Mouse (Mus musculus) cortical plate, adult 2 months (tissue): Measurements from ENCODE around the gene Gm4869.

Experiments used
- CTCF ChIP-seq: fragments of 200-500 bp; IDR thresholded peaks from 2 replicates; pipeline ENCODE4 v1.5.1; 2011; ENCODE audit warnings: mild to moderate bottlenecking, control low read depth, low read length; ENCODE audit not compliant: insufficient read depth; ENCODE audit errors: extremely low read depth
- POLR2A ChIP-seq: fragments of 200-500 bp; IDR thresholded peaks from 2 replicates; pipeline ENCODE4 v1.6.1; 2011; ENCODE audit warnings: mild to moderate bottlenecking, low read length, control low read depth; ENCODE audit not compliant: insufficient read depth; ENCODE audit errors: extremely low read depth

- no peak for TF ChIP-seq CTCF
- TF ChIP-seq POLR2A = no peak
Observed at GRCm38 (mm10) chr5:140441406-140441805, 4.0 kb upstream of the Gm4869 start.
